27 mouse cellular contexts compared by ENCODE assay signal in the genomic region with DNA sequence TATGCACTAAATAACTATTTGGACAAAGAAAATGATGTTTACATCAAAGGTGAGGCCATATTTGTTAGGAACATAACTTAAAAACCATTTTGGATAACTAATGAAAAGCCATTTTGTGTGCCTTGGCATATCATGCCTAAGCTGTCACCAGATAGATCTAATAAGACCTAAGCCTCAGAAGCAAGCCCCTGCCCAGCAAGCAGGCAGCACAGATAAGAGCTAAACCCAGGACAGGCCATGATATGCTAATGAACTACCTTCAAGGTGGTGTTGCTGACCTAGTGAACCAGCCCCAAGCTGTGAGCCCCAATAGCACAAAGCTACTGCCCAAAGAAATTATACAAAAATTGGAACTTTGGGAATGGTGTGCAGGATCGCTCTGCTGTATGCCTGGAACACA.
DNase-seq lines count a peak whose midpoint lies in the region; ATAC-seq and TF ChIP-seq lines count a peak whose summit lies in the region.
"Had no signal": no experiment of that assay in that cellular context is flagged by ENCODE, and none has a peak within 500 bp of the region (broad histone marks: within the 10 kb centered on the region; RNA-seq: fewer than 3 reads in every experiment).

No protein-coding gene starts in this region.

- H3K79me2 ChIP-seq in CH12.LX (replicated peaks; ENCODE audit: control insufficient read depth, extremely low read depth, insufficient read depth, poor library complexity, severe bottlenecking), result peaks cover 12% of the 10 kb centered on the region

- peak overlapping the region; percentile 87 for H3K27ac ChIP-seq in CH12.LX (ENCODE audit: insufficient read depth, low read depth)
- H3K27ac ChIP-seq in liver, embryonic 13.5 days, result peak overlapping the region; percentile 91
- no peak overlapping the region for H3K27ac ChIP-seq in hindbrain, embryonic 10.5 days
- H3K27ac ChIP-seq in midbrain, postnatal 0 days (ENCODE audit: low read depth, low read length), result no peak overlapping the region
- H3K27ac ChIP-seq: forebrain, embryonic 13.5 days; hindbrain, embryonic 14.5 days; kidney, embryonic 15.5 days; midbrain, embryonic 13.5 days; neural tube, embryonic 15.5 days had no signal

- TF ChIP-seq CTCF in CH12.LX (conservative IDR thresholded peaks at IDR 0.05 in 1 of 2, IDR thresholded peaks at IDR 0.05 in 1 of 2; ENCODE audit: low read depth in 2 of 2, low read length in 2 of 2), result no peak
- TF ChIP-seq CTCF in midbrain, postnatal 0 days (IDR thresholded peaks at IDR 0.05), result no peak

- no peak overlapping the region for H3K9ac ChIP-seq in CH12.LX (ENCODE audit: insufficient read depth, low read depth)
- 0 out of 2 replicates have a peak overlapping the region, but pooled peaks have one; percentile 2 for H3K9ac ChIP-seq in liver, embryonic 13.5 days
- H3K9ac ChIP-seq in midbrain, postnatal 0 days (replicated peaks; ENCODE audit: low read length, poor library complexity, severe bottlenecking), result no peak overlapping the region
- H3K9ac ChIP-seq: forebrain, embryonic 13.5 days; hindbrain, embryonic 14.5 days; kidney, embryonic 15.5 days; midbrain, embryonic 13.5 days; neural tube, embryonic 15.5 days had no signal

- H3K9me3 ChIP-seq in CH12.LX (replicated peaks; ENCODE audit: low read length), result no peaks in the 10 kb centered on the region
- H3K9me3 ChIP-seq in liver, embryonic 13.5 days (replicated peaks), result no peaks in the 10 kb centered on the region
- no peaks in the 10 kb centered on the region for H3K9me3 ChIP-seq in hindbrain, embryonic 10.5 days
- H3K9me3 ChIP-seq in midbrain, postnatal 0 days (ENCODE audit: low read length), result no peaks in the 10 kb centered on the region
- H3K9me3 ChIP-seq: forebrain, embryonic 13.5 days; kidney, embryonic 15.5 days; megakaryocyte, embryonic 14.5 days; midbrain, embryonic 13.5 days; neural tube, embryonic 15.5 days had no signal

- TF ChIP-seq EP300 in CH12.LX (IDR thresholded peaks at IDR 0.05; ENCODE audit: low read length), result no peak

- in situ Hi-C loops in CH12.LX (cut with MboI; ENCODE audit: low pct_ligation_motif_present, low pct_unique_long_range_greater_than_20kb, low sequenced_read_pairs), result no loop called here

- no peak for DNase-seq in CH12.LX (ENCODE audit: extremely low read depth)
- DNase-seq in liver, embryonic 13.5 days, result peak; percentile 68
- DNase-seq in hindbrain, embryonic 10.5 days (ENCODE audit: low spot score), result no peak
- DNase-seq in gastrocnemius, postnatal 10 days, result no peak
- DNase-seq in midbrain, postnatal 0 days (ENCODE audit: low spot score), result no peak
- DNase-seq: adrenal gland, adult 2 months; adrenal gland, postnatal 36 days; cerebellum, adult 18-20 months; cerebellum, postnatal 14 days; gastrocnemius, postnatal 14 days; heart, adult 11 months; heart, postnatal 36 days; kidney, adult 18-20 months; kidney, postnatal 25 days; lung, postnatal 36 days; retina, postnatal 1 day; right cerebral cortex, postnatal 14 days had no signal

- H3K4me2 ChIP-seq in CH12.LX (ENCODE audit: insufficient read depth, low read depth, poor library complexity, severe bottlenecking), result no peak overlapping the region
- H3K4me2 ChIP-seq in liver, embryonic 13.5 days, result peak overlapping the region; percentile 26
- H3K4me2 ChIP-seq in midbrain, postnatal 0 days (ENCODE audit: low read depth, low read length, poor library complexity, severe bottlenecking), result no peak overlapping the region
- H3K4me2 ChIP-seq: forebrain, embryonic 13.5 days; heart, embryonic 11.5 days; hindbrain, embryonic 14.5 days; kidney, embryonic 15.5 days; midbrain, embryonic 13.5 days; neural tube, embryonic 15.5 days had no signal

- peaks cover 18 to 27% of the 10 kb centered on the region in 2 experiments for H3K36me3 ChIP-seq in CH12.LX (replicated peaks in 1 of 2; ENCODE audit: control insufficient read depth in 1 of 2, insufficient read depth in 1 of 2, low read length in 1 of 2)
- no peaks in the 10 kb centered on the region for H3K36me3 ChIP-seq in liver, embryonic 13.5 days
- no peaks in the 10 kb centered on the region for H3K36me3 ChIP-seq in hindbrain, embryonic 10.5 days
- no peaks in the 10 kb centered on the region for H3K36me3 ChIP-seq in midbrain, postnatal 0 days (ENCODE audit: insufficient read depth, low read length)
- H3K36me3 ChIP-seq: kidney, embryonic 15.5 days; midbrain, embryonic 13.5 days; neural tube, embryonic 15.5 days had no signal

- TF ChIP-seq POLR2A in CH12.LX (IDR thresholded peaks at IDR 0.05; ENCODE audit: low read depth, low read length), result no peak

- no peak overlapping the region for H3K4me3 ChIP-seq in CH12.LX (replicated peaks in 1 of 3; ENCODE audit: low read depth in 2 of 3, low read length in 2 of 3, poor library complexity in 1 of 3)
- H3K4me3 ChIP-seq in liver, embryonic 13.5 days (replicated peaks), result no peak overlapping the region
- no peak overlapping the region for H3K4me3 ChIP-seq in hindbrain, embryonic 10.5 days
- H3K4me3 ChIP-seq in midbrain, postnatal 0 days (ENCODE audit: low read depth, low read length), result no peak overlapping the region
- H3K4me3 ChIP-seq: forebrain, embryonic 13.5 days; kidney, embryonic 15.5 days; megakaryocyte, embryonic 14.5 days; midbrain, embryonic 13.5 days; neural tube, embryonic 15.5 days had no signal

- no peak for TF ChIP-seq RAD21 in CH12.LX (IDR thresholded peaks at IDR 0.05; ENCODE audit: low read depth, low read length)

- H3K27me3 ChIP-seq in CH12.LX (replicated peaks), result no peaks in the 10 kb centered on the region
- H3K27me3 ChIP-seq in liver, embryonic 13.5 days, result no peaks in the 10 kb centered on the region
- no peaks in the 10 kb centered on the region for H3K27me3 ChIP-seq in hindbrain, embryonic 10.5 days (ENCODE audit: insufficient read depth, poor library complexity, severe bottlenecking)
- no peaks in the 10 kb centered on the region for H3K27me3 ChIP-seq in midbrain, postnatal 0 days (ENCODE audit: insufficient read depth, low read length)
- H3K27me3 ChIP-seq: forebrain, embryonic 13.5 days; kidney, embryonic 15.5 days; megakaryocyte, embryonic 14.5 days; midbrain, embryonic 13.5 days; neural tube, embryonic 15.5 days had no signal

- dilution Hi-C loops in CH12.LX (cut with MboI; ENCODE audit: extremely low pct_ligation_motif_present, extremely low pct_unique_long_range_greater_than_20kb, low sequenced_read_pairs), result no loop called here

- ATAC-seq in erythroblast, adult 5-6 weeks (replicated peaks; ENCODE audit: low FRiP score, poor library complexity, severe bottlenecking), result peak; percentile 76
- peak; percentile 86 for ATAC-seq in liver, embryonic 13.5 days (ENCODE audit: low read depth)
- ATAC-seq in megakaryocyte progenitor cell, adult 5-6 weeks (replicated peaks; ENCODE audit: poor library complexity), result peak; percentile 43
- ATAC-seq in midbrain, postnatal 0 days (ENCODE audit: low FRiP score), result no peak; the same call in 1 of the 2 replicates
- ATAC-seq: activated CD4-positive, CD25-positive, alpha-beta regulatory T cell, adult 4 months; forebrain, embryonic 13.5 days; midbrain, embryonic 13.5 days had no signal

- WGBS in liver, embryonic 13.5 days (ENCODE audit: insufficient replicate concordance), result 64% methylated on average over 1 of the region's 1 CpGs
- 95% methylated on average over 1 of the region's 1 CpGs for WGBS in hindbrain, embryonic 10.5 days
- WGBS in midbrain, postnatal 0 days, result 90% methylated on average over 1 of the region's 1 CpGs

- peaks cover 15 to 53% of the 10 kb centered on the region in 2 experiments for H3K4me1 ChIP-seq in CH12.LX (ENCODE audit: control insufficient read depth in 1 of 2, insufficient read depth in 2 of 2)
- H3K4me1 ChIP-seq in liver, embryonic 13.5 days (replicated peaks), result peaks cover 68% of the 10 kb centered on the region
- no peaks in the 10 kb centered on the region for H3K4me1 ChIP-seq in hindbrain, embryonic 10.5 days (replicated peaks)
- no peaks in the 10 kb centered on the region for H3K4me1 ChIP-seq in midbrain, postnatal 0 days (ENCODE audit: insufficient read depth, low read length)
- H3K4me1 ChIP-seq: forebrain, embryonic 13.5 days; kidney, embryonic 15.5 days; midbrain, embryonic 13.5 days; neural tube, embryonic 15.5 days had no signal

TF ChIP-seq in CH12.LX, 34 proteins besides CTCF, POLR2A, EP300 and RAD21:
- no peak for TF ChIP-seq CHD1 (IDR thresholded peaks at IDR 0.05; ENCODE audit: low read depth, low read length)
- no peak for TF ChIP-seq ZMIZ1 (IDR thresholded peaks at IDR 0.05; ENCODE audit: low read depth, low read length)
- no peak for TF ChIP-seq NRF1 (IDR thresholded peaks at IDR 0.05; ENCODE audit: low read depth, low read length)

Comparison
In these comparisons a context has a peak if more than half of its experiments do, and no peak if none do; other contexts are left out.
1. H3K27ac ChIP-seq: peak in CH12.LX (single experiment) and liver, embryonic 13.5 days (single experiment); none in hindbrain, embryonic 10.5 days (single experiment) and midbrain, postnatal 0 days (single experiment).